Mouse (Mus musculus) limb, embryonic 11.5 days (tissue): ENCODE data around the gene Cacna1i. TPM values are rescaled to one million over a fixed set of nuclear protein-coding genes. Genes with fewer than 3 reads are reported as not detected.

Source experiments
- ATAC-seq: fragments of 200-750 bp; cut with Nextera tagmentation; 2 replicates; pipeline ENCODE4 v1.8.0; 2017; ENCODE audit warnings: low read depth; ENCODE audit not compliant: insufficient number of reproducible peaks, low FRiP score, low TSS enrichment
- DNase-seq: peaks from one replicate; pipeline ENCODE4 v3.0.0-alpha.2; 2015; ENCODE audit warnings: low spot score
- H3K27ac ChIP-seq: fragments of 300-500 bp; sonication (generic); replicated peaks from 2 replicates; pipeline ENCODE4 v1.5.1; 2014; ENCODE audit warnings: low read depth, mild to moderate bottlenecking, low read length
- H3K27me3 ChIP-seq: fragments of 300-500 bp; sonication (generic); 2 replicates; pipeline ENCODE4 v1.6.1; 2014; ENCODE audit warnings: mild to moderate bottlenecking, low read length, mixed read lengths; ENCODE audit not compliant: control insufficient read depth, insufficient read depth
- H3K36me3 ChIP-seq: fragments of 300-500 bp; sonication (generic); 2 replicates; pipeline ENCODE4 v1.6.1; 2014; ENCODE audit warnings: mild to moderate bottlenecking, low read length, moderate library complexity, mixed read lengths; ENCODE audit not compliant: control insufficient read depth, insufficient read depth
- H3K4me1 ChIP-seq: fragments of 300-500 bp; sonication (generic); 2 replicates; pipeline ENCODE4 v1.6.1; 2014; ENCODE audit warnings: low read length, mixed read lengths; ENCODE audit not compliant: control insufficient read depth, insufficient read depth
- H3K4me2 ChIP-seq: fragments of 300-500 bp; sonication (generic); 2 replicates; pipeline ENCODE4 v1.6.1; 2014; ENCODE audit warnings: low read depth, mild to moderate bottlenecking, moderate library complexity; ENCODE audit not compliant: severe bottlenecking
- H3K4me3 ChIP-seq: fragments of 300-500 bp; sonication (generic); 2 replicates; pipeline ENCODE4 v1.5.1; 2014; ENCODE audit warnings: low read depth, low read length
- H3K9ac ChIP-seq: fragments of 300-500 bp; sonication (generic); 2 replicates; pipeline ENCODE4 v1.6.1; 2014; ENCODE audit warnings: mild to moderate bottlenecking, low read length
- H3K9me3 ChIP-seq: fragments of 300-500 bp; sonication (generic); 2 replicates; pipeline ENCODE4 v1.6.1; 2016; ENCODE audit warnings: low read length; ENCODE audit not compliant: control insufficient read depth
- WGBS: fragments of 180-500 bp; shearing (Covaris S2); extraction: QIAGEN DNeasy Blood & Tissue Kit; methylation state at CpG from one replicate; pipeline ENCODE4 v1.1.7; 2014; 5-methylcytosine and 5-hydroxymethylcytosine counted together
- polyA plus RNA-seq: library from polyadenylated mRNA; unstranded; fragments of >200 nt; fragmentation: Nextera tagmentation; extraction: Ambion mirVana; gene quantifications from 2 replicates; pipeline ENCODE4 v1.2.1, GENCODE M21; 2014

Cacna1i gene
- polyA plus RNA-seq, 1 experiment from 2014 or later = not detected

- no peaks in the 10 kb centered on the region for H3K9me3 ChIP-seq
- no peak for DNase-seq
- H3K27ac ChIP-seq = no peak overlapping the region
- H3K4me3 ChIP-seq = no peak overlapping the region
- no peaks in the 10 kb centered on the region for H3K36me3 ChIP-seq
- H3K27me3 ChIP-seq = no peaks in the 10 kb centered on the region
- H3K4me1 ChIP-seq = no peaks in the 10 kb centered on the region
- 50% methylated on average over 3 of the region's 3 CpGs for WGBS
- ATAC-seq = no peak
- H3K9ac ChIP-seq = no peak overlapping the region
- H3K4me2 ChIP-seq = no peak overlapping the region
Observed at GRCm38 (mm10) chr15:80330276-80330675, 43.2 kb downstream of the Cacna1i start.

- H3K4me3 ChIP-seq = no peak overlapping the region
Observed at GRCm38 (mm10) chr15:80334766-80335165, 47.7 kb downstream of the Cacna1i start.

GRCm38 (mm10) chr15:80335196-80335595 is 48.2 kb downstream of the Cacna1i start:
- no peak overlapping the region for H3K4me2 ChIP-seq
- no peaks in the 10 kb centered on the region for H3K27me3 ChIP-seq
- H3K9ac ChIP-seq = no peak overlapping the region
- 60% methylated on average over 7 of the region's 7 CpGs for WGBS
- H3K4me1 ChIP-seq = no peaks in the 10 kb centered on the region
- ATAC-seq = no peak
- no peak overlapping the region for H3K27ac ChIP-seq
- no peak overlapping the region for H3K4me3 ChIP-seq
- no peaks in the 10 kb centered on the region for H3K9me3 ChIP-seq
- H3K36me3 ChIP-seq = no peaks in the 10 kb centered on the region
- DNase-seq = no peak

More at GRCm38 (mm10) chr15:80334766-80335165, 47.7 kb downstream of the Cacna1i start:
- DNase-seq = no peak
- Histone ChIP-seq H3K9me3 (no peaks in the 10 kb centered on the region), H3K36me3 (no peaks in the 10 kb centered on the region), H3K4me1 (no peaks in the 10 kb centered on the region), H3K27ac (no peak overlapping the region), H3K27me3 (no peaks in the 10 kb centered on the region), H3K9ac (no peak overlapping the region), H3K4me2 (no peak overlapping the region)
- no peak for ATAC-seq
- 84% methylated on average over 9 of the region's 10 CpGs for WGBS

- 81% methylated on average over 2 of the region's 2 CpGs for WGBS
- DNase-seq = peak; percentile 57
Observed at GRCm38 (mm10) chr15:80340348-80340747, 53.3 kb downstream of the Cacna1i start.

GRCm38 (mm10) chr15:80342394-80342793 is 55.4 kb downstream of the Cacna1i start:
- 76% methylated on average over 4 of the region's 4 CpGs for WGBS
- DNase-seq = no peak
- no peaks in the 10 kb centered on the region for H3K4me1 ChIP-seq
- ATAC-seq = no peak
- H3K4me3 ChIP-seq = no peak overlapping the region
- no peak overlapping the region for H3K4me2 ChIP-seq
- H3K9me3 ChIP-seq = no peaks in the 10 kb centered on the region
- no peaks in the 10 kb centered on the region for H3K36me3 ChIP-seq
- no peak overlapping the region for H3K9ac ChIP-seq
- H3K27ac ChIP-seq = no peak overlapping the region
- H3K27me3 ChIP-seq = no peaks in the 10 kb centered on the region

More at GRCm38 (mm10) chr15:80340348-80340747, 53.3 kb downstream of the Cacna1i start:
- no peaks in the 10 kb centered on the region for H3K9me3 ChIP-seq
- no peak for ATAC-seq
- H3K4me3 ChIP-seq = no peak overlapping the region
- no peaks in the 10 kb centered on the region for H3K4me1 ChIP-seq
- H3K27me3 ChIP-seq = no peaks in the 10 kb centered on the region
- no peaks in the 10 kb centered on the region for H3K36me3 ChIP-seq
- no peak overlapping the region for H3K27ac ChIP-seq
- no peak overlapping the region for H3K4me2 ChIP-seq
- no peak overlapping the region for H3K9ac ChIP-seq

- Histone ChIP-seq H3K9ac (no peak overlapping the region), H3K4me3 (no peak overlapping the region), H3K36me3 (no peaks in the 10 kb centered on the region), H3K4me1 (no peaks in the 10 kb centered on the region), H3K27ac (no peak overlapping the region), H3K4me2 (no peak overlapping the region), H3K9me3 (no peaks in the 10 kb centered on the region), H3K27me3 (no peaks in the 10 kb centered on the region)
- DNase-seq (no peak), ATAC-seq (no peak)
- 43% methylated on average over 10 of the region's 10 CpGs for WGBS
Observed at GRCm38 (mm10) chr15:80343031-80343430, 56.0 kb downstream of the Cacna1i start.

GRCm38 (mm10) chr15:80343731-80344130 is 56.7 kb downstream of the Cacna1i start:
- Histone ChIP-seq H3K4me3 (no peak overlapping the region), H3K4me2 (no peak overlapping the region), H3K9ac (no peak overlapping the region), H3K4me1 (no peaks in the 10 kb centered on the region), H3K9me3 (no peaks in the 10 kb centered on the region), H3K36me3 (no peaks in the 10 kb centered on the region), H3K27me3 (no peaks in the 10 kb centered on the region), H3K27ac (no peak overlapping the region)
- ATAC-seq (no peak), DNase-seq (no peak)
- WGBS = 88% methylated on average over 5 of the region's 5 CpGs

GRCm38 (mm10) chr15:80346510-80346909 is 59.5 kb downstream of the Cacna1i start:
- Histone ChIP-seq H3K4me3 (no peak overlapping the region), H3K9ac (no peak overlapping the region), H3K4me1 (no peaks in the 10 kb centered on the region), H3K27ac (no peak overlapping the region), H3K9me3 (no peaks in the 10 kb centered on the region), H3K27me3 (no peaks in the 10 kb centered on the region), H3K4me2 (no peak overlapping the region), H3K36me3 (no peaks in the 10 kb centered on the region)
- ATAC-seq = no peak
- no peak for DNase-seq
- 63% methylated on average over 7 of the region's 7 CpGs for WGBS

GRCm38 (mm10) chr15:80350431-80350830 is 63.4 kb downstream of the Cacna1i start:
- no peak overlapping the region for H3K4me2 ChIP-seq
- no peaks in the 10 kb centered on the region for H3K36me3 ChIP-seq
- H3K9ac ChIP-seq = no peak overlapping the region
- DNase-seq (no peak), ATAC-seq (no peak; the same call in 1 of the 2 replicates)
- H3K9me3 ChIP-seq = no peaks in the 10 kb centered on the region
- H3K4me1 ChIP-seq = no peaks in the 10 kb centered on the region
- no peaks in the 10 kb centered on the region for H3K27me3 ChIP-seq
- no peak overlapping the region for H3K4me3 ChIP-seq
- H3K27ac ChIP-seq = no peak overlapping the region
- 79% methylated on average over 5 of the region's 5 CpGs for WGBS
